Mouse (Mus musculus) ES-Bruce4 (cell line): ENCODE measurements around the gene Trib2.

ENCODE experiments used
- CTCF ChIP-seq: IDR thresholded peaks from one replicate; pipeline ENCODE4 v1.8.1; 2011; ENCODE audit warnings: low read depth, low read length
- EP300 ChIP-seq: IDR thresholded peaks from 2 replicates; pipeline ENCODE4 v1.6.1; 2011; ENCODE audit warnings: low read depth, low read length; ENCODE audit not compliant: insufficient read depth
- POLR2A ChIP-seq: IDR thresholded peaks from one replicate; pipeline ENCODE4 v1.8.1; 2011; ENCODE audit warnings: low read length; ENCODE audit not compliant: insufficient read depth

GRCm38 (mm10) chr12:15817365-15817764, 643 bp upstream of the Trib2 start:
- TF ChIP-seq POLR2A (no peak), EP300 (no peak), CTCF (no peak)
